Mouse (Mus musculus) kidney, postnatal 25 days (tissue): ENCODE measurements around the gene Ddit4.

ENCODE experiments used
- DNase-seq, 2 experiments: peaks; one replicate each; pipeline ENCODE4 v3.0.0; 2021; ENCODE audit warnings: mixed read lengths in 2 of 2

Gene Ddit4

DNA sequence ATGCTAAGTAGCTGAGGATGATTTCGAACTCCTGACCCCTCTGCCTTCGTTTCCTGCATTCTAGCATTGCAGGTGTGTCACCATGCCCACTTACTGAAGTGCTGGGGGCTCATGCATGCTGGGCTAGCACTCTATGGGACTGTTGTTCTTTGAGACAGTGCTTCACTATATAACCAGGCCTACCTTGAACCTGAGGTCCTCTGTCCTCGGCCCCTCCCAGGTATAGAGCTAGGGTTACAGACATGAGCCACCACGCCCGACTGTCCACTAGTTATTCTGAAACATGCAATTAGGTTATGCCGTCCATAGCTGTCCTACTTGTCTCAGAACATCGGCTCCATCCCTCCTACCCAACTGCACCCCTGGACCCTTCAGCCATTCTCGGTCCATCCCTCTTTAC, 20.2 kb upstream of the Ddit4 start:
- DNase-seq, result no peak

DNA sequence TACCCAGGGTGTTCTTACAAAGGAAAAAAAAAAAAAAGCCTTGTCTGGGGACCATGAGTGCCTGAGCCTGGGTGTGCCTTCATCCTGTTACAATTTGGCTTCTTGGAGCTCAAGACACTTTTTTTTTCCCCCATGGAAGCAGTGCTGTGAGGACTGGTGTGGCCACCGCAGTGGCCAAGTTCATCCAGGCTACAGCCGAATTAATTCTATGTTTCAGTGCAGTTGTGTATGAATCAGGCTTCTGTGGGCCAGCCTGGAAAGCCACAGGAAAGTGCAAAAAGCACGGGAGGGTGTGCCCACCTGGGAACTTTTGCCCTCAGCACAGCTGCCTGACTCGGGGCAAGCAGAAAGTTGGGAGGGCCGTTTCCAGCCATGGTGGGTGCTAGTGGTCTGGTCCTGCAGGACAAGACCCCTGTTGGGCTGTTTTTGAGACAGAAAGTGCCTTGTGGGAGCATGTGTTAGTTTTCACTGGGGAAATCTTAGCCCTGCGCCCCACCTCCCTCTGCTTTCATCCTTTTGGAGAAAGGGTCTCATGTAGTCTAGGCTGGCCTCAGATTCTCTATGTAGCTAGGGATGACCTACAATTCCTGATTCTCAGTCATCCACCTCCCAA, 18.9 kb upstream of the Ddit4 start:
- DNase-seq, result peak in 1 of 2 experiments; percentile 52

DNA sequence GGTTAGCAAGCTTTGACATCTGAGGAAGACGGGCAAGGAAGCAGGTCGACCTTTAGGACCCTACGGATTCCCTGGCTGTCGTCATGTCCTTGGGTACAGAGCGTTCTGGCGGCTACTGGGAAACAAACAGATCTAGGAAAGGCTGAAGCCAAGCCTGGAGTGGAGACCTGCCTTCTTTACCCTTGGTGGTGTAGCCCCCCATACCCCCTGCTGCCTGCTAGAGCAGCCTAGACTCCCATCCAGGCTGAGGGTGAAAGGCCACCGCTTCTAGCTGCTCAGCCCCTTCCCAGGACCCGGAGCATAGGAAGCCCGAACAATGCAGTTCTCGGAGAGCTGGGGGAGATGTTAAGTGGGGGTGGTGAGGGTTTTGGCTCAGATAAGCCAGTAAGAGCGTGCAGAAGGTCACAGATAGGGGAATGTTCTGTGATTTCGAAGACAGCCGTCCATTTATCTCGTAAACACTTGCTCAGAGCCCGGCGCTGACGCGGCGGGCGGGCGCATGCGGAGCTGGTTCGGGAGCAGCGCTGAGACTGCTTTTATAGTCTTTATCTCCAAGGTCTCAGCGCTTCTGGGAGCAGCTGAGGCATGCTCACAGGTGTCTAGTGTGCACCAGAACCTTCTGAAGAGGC, 18.3 kb upstream of the Ddit4 start:
- peak; percentile 73 to 92 for DNase-seq

DNA sequence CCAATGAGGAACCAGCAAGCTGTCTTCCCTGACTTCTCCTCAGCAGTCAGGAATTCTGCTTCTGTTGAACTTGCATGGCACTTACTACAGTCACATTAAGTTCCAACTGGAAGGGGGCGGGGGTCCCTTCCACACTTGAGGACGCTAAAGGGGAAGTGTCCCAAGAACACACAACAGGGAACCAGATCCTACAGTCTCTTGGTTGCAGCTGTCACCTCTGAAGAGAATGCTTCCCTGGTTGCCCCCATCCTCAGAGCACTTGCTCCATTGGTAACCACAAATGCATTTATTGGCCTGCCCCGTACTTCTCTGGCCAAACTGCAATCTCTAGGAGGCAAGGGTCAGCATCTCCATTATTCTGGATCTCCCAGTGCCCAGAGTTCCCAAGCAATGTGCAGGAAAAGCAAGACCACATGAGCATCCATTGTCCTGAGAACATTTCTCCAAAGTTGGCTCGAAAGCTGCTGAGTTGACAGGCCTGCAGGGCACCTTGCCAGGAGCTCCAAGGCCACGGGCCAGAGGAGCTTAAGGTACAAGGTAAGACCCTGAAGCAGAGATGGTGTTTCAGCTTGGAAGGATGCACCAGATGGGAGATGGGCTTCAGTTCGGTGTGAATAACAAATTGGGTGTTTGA, 15.8 kb upstream of the Ddit4 start:
- DNase-seq, result peak; percentile 85 to 89

DNA sequence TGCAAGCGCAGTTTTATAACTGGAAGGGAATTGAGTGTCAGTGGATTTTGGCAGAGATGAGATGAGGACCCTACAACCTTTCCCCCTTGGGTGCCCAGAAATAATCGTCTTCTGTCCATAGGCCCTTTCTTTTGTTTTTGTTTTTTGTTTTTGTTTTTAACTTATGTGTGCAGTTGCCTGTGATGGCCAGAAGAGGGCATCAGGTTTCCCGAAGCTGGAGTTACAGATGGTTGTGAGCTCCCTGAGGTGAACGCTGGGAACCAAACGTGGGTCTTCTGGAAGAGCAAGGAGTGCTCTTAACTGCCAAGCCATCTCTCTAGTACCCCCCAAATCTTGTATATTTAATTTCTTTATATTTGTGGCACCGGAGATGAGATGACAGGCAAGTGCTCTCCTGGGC, 15.1 kb upstream of the Ddit4 start:
- DNase-seq, result no peak

DNA sequence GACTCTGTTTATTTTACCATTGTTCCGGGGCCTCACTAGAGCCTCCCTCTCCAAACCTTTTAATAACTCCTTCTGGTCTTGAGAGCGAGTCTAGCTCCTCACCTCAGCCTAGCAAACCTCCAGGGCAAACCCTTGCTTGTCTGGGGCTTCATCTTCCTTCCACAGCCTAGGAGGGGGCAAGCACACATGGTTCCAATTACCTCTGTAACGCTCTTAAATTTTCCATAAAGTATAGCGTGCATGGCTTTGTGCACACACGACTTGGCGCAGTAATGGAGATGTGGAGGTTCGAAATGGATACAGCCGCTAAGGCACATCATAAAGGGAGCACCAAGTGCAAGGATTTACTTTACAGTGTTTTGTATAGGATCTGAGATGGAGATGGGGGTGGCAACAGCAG, 14.2 kb upstream of the Ddit4 start:
- DNase-seq, result no peak

DNA sequence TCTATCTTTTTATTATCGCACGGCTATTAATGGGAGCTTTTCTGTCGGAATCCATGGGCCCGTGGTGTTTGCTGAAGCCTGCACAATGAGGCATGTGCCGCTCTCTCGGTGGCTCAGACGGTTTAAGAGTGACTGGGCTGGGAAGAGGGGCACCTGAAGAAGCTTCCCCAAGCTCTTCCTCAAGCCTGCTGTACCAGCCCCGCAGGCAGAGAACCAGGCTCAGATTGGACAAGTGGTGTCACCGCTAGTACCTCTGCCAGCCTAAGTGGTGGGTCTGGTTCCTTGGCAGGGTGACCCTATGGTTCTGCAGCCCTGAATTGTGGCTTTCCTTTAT, 13.7 kb upstream of the Ddit4 start:
- DNase-seq, result no peak

DNA sequence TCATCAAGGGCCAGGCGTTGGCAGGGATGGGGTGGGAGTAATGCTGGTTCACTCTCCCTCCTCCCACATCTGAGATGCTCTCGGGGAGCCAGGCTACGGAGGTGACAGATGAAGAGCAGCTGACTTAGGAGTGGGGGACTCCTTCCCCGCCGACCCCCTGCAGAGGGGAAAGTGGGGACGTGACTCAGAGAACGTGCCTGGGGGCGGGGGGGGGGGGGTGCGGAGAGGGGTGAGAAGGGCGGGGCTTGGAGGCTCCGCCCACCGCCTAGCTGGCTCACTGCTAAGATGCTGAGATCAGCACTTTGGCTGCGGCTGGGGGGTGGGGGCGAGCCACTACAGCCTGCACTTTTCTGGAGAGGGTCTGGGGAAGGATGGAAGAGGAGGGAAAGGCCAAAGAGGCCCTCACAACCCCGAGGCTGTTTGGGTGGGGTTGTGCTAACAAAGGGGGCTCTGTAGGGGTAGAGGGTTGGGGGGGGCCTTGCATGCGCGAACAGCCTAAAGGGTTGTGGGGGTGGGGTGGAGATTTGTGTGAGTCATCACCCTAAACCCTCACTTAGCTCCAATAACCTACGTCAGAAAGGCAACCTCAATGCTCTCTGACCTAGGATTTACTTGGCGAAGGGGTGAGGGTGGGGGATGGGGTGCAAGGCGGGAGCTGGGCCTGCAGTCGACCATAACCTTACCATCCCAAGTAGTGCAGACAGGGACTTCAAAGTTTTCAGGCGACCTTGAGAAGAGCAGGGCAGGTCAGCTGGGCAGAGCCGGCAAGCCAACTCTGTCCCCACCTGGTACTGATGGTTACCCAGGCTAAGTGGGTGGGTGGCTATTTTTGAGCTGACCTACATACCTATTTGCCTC, 13.1 kb upstream of the Ddit4 start:
- peak in 1 of 2 experiments; percentile 49 for DNase-seq

DNA sequence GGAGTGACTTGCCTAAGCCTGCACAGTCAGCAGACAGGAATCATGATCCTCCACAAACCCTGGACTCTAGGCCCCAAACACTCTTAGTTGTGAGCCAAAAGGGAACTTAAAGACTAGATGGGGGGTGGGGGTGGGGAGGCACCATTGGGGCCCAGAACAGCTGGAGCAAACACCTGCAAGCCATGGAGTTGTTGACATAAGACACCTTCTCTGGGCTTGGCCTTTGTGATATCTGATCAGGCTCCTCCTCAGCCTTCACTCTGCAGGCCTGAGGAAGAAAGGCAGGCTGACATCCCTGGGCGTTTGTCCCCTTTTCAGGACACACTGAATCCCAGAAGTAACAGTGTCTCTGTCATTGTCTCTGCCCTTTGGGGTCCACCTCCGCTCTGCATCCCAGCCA, 12.0 kb upstream of the Ddit4 start:
- no peak for DNase-seq

DNA sequence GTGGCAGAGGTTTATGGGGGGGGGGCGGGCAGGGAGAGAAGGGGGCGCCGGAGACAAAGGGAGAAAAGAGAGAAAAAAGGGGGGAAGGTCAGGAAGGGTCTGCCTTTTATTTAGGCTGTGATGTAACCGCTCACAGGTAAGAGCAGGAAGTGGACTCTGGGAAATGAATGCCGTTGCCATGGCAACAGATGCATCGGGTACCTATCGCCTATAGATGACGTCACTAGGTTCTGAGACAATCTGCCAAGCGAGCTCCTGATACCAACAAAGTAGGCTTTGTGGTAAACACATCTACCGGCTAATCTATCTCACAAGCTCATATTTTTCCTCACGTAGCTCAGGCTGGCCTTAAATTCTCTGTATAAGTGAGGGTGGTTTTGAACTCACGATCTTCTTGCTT, 7.9 kb upstream of the Ddit4 start:
- DNase-seq, result no peak

DNA sequence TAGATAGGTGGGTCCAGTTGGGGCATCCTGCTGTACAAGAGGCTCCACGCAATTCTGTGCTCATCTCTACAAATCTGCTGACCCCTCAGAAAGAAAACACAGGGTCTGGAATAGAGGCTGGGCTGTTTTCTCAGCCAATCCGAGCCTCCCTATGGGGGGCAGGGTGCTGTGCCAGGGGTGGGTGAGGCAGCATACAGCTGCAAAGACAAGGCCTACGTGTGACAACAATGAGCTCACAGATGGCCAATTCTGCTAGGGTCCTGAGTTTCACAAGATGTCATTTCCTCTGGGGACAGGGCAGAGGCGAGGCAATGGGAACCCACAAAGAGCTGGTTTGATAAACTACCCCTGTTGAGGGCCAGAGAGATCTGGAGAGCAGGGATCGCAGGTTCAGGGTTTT, 6.8 kb upstream of the Ddit4 start:
- DNase-seq, result no peak

DNA sequence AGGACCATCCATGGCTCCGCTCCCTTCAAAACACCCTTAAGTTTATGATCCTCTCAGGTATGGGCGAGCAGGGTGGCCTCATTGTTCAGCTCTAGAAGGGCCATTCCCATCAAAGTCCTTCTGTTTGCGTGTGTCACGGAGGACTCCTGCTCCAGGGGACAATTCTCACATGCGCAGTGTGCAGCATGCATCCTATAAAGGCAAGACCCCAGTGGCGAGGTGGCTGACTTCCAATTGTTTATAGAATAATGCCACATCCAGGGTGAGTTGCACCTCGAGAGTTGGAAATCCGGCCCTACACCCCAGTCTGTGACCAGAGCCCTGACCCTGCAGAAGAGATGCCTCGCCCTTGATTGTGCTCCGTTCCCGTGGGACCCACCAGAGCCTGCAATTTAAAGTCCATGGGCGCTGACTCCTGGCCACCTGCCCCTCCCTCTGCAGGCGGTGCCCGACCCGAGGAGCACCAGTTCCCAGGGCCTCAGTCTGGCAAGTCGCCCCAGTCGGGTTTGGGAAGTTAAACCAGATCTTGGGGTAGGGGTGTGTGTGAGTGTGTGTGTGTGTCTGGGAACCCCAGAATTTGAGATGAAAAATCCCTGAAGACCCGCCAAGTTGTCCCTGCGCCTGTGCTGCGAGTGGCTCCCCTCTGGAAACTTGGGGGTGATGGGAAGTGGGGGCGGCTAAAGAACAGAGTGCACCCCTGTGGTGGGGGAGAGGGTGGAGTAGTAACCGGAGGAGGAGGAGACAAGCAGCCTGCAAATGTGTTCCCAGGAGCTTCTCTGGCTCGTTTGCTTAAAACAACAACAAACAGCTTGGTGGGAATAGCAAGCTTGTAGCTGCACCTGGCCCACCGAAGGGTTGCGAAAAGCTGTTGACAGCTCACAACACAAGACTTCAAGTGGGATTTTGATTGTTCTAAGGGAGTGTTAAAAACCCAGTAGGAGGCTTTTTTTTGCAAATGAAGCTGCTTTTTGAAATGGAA, 5.8 kb upstream of the Ddit4 start:
- DNase-seq, result peak; percentile 35 to 59

DNA sequence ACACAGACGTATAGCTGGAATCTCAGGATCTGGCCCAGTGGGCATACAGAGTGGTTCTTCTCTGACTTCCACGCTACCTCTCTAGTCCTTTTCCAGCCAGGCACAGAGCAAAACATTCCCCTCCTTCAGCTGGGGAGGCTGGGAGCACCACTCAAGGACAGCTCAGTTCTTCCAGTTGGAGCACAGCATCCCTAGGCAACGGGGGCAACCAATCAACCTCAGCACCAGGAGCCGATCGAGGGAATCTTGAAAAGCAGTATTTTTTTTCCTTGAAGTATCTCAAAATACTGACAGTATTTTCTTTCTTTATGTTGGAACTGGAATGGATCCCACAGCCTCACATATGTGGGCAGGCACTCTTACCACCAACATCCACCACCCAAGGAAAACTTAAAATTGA, 5.0 kb upstream of the Ddit4 start:
- no peak for DNase-seq

DNA sequence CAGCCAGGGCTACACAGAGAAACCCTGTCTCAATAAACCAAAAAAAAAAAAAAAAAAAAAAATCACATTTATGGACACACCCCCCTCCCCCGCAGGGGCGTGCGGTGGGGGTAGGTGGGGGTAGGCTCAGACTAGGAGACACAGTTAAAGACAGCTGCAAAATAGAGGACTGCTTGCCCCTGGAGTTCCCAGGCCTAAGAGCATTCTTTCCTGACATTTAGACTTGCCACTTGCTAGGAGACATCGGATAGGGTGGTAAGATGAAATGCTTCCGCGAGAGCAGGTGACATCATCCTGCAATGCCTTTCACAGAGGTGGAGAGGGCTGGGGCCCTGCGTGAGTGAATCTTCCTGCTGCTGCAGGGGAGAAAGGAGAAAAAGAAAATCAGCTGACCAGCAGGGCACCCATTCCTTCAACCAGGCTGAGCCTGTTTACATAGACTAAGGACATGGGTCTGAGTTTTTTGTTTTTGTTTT, 2.0 kb upstream of the Ddit4 start:
- peak in 1 of 2 experiments; percentile 55 for DNase-seq

DNA sequence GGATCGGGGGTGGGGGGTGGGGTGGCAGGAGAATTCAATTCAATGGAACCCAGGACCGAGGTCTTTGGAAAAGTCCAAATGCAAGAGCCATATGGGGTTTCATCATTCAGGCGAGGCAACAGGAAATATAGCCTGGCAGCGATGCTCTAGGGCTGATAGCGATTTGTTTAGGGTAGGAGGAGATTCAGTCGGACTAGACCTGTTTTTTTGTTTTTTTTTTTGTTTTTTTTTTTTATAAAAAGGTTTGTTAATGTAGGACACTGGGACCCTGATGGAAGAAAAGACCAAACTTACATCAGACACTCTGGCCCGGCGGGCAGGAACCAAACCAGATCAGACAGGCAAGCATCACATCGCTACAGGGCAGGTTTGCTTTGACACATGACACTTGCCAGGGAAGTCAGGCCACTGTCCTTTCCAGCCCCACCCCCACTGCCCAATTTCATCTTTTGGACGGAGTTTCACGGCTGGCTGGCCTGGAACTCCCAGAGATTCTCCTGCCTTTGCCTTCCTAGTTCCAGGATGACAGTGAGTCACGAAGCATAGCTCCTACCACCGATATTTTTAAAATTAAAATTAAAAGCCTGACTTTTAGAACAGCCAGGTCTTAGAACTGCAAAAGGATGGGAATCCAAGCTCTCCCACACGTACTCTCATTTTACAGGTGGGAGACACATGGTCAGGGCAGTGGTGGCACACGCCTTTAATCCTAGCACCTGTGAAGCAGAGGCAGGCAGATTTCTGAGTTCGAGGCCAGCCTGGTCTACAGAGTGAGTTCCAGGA, 1.3 kb upstream of the Ddit4 start:
- DNase-seq, result peak; percentile 51 to 64

DNA sequence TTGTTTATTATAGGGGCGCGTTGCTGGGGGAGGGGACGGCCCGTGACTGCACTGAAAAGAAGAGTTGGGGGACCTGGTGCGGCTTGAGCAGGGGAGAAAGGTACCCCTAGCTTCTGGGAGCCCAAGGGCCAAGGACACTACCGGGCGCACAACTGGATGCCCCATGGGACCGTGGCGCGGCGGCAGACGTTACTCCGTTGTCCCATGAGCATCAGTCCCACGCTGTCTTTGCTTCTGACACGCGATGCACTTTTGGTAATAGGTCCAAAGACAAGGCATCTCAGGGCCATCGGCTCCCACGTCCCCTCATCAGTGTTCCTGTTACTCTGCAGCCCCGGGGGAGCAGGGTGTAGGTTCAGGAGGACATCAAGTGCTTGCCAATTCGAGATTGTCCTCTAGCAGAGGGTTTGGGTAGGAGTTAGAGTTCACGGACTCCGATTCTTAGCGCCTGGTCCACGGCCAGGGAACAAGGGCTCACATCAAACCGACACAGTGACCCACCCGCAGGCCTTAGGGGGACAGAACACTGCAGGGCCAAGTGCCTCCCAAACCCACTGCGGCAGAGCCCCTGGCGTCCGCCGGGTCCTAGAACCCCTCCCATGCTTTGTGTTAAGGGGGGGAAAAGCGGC, 632 bp upstream of the Ddit4 start:
- peak in 1 of 2 experiments; percentile 83 for DNase-seq

DNA sequence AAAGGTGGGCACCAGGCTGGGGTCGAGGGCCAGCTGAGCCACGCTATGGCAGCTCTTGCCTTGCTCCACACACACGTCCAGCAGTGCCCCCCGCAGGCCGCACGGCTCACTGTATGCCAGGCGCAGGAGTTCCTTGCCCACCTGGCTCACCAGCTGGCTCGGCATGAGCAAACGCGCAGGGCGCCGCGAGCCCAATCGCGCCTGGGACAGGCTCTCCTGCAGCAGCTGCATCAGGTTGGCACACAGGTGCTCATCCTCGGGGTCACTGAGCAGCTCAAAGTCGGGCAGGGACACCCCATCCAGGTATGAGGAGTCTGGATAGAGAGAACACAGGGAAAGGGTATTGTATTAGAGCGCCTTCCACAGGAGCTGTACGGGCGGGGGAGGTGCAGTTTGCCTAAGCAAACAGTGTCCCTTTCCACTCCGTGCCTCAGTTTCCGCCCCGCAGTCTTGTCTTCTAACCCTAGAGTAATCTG, 880 bp downstream of the Ddit4 start:
- DNase-seq, result peak; percentile 83 to 91

DNA sequence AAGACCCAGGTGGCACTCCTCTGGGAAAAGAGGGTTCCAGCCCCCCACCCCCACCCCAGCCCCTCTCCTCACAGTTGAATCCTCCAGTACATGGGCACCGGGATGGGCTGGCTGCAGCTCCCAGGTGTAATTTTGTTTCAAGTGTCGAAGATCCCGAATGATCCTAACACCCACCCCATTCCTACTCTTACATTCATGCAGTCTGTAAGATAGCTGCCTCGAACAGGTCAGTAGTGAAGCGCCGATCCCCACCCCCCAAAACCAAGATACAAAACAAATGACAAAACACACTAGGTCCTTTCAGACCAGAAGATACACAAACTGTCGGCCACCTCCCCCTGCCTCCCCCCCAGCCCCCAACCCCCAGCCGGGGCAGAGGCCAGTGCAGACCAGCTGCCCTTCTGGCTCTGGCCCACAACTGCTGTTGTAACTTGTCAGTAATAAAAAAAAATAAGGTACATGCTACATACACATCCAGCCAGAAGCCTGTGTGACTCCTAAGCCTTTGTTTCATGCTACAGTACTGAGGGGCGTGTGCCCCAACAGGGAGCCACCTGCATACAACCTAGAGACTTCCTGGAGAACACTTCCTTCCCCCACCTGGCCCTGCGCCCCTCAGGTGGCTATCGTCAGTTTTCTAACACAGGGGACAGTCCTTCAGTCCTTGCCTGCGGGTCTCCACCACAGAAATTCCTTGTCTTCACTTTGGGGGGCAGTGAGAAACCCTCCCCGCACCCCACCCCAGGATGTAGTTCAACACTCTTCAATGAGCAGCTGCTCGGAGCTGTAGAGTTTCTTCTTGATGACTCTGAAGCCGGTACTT, 1.6 kb downstream of the Ddit4 start:
- peak in 1 of 2 experiments; percentile 50 for DNase-seq

DNA sequence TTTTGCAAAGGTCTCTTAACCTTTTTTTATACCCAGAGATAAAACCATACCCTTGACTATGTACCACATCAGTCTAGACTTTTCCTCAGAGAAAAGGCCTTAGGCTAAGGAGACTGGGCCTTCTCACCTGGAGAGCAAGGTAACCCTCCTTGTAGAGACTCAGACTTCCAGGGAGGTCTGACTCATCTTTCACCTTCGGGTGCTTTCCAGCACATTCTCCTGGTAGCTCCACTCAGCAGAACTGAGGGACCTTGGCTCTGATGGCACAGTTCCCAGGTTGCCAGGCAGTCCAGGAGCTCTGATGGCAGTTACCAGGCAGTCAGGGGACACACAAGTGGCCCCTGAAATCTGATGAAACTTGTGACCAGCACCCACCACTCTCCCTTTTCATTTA, 2.4 kb downstream of the Ddit4 start:
- peak; percentile 71 to 84 for DNase-seq
